Mouse (Mus musculus) hindbrain, embryonic 14.5 days (tissue): ENCODE data around the gene Gm38394. TPM values are rescaled to one million over a fixed set of nuclear protein-coding genes. Genes with fewer than 3 reads are reported as not detected.
"Not testable (repeated sequence)": the region's sequence is repeated elsewhere in the genome, so short reads cannot be mapped to it uniquely, and the experiment has no call there.

Experiments used
- ATAC-seq: fragments of 200-750 bp; cut with Nextera tagmentation; 2 replicates; pipeline ENCODE4 v1.8.0; 2017; ENCODE audit warnings: moderate number of reproducible peaks, mild to moderate bottlenecking, moderate TSS enrichment, moderate library complexity; ENCODE audit not compliant: low FRiP score
- DNase-seq: peaks from one replicate; pipeline ENCODE4 v3.0.0-alpha.2; 2015; ENCODE audit warnings: low spot score
- H3K27ac ChIP-seq: fragments of 300-500 bp; sonication (generic); 2 replicates; pipeline ENCODE4 v1.5.1; 2014; ENCODE audit warnings: mild to moderate bottlenecking, moderate library complexity
- H3K27me3 ChIP-seq: fragments of 300-500 bp; sonication (generic); 2 replicates; pipeline ENCODE4 v1.6.1; 2014; ENCODE audit warnings: mild to moderate bottlenecking, low read length, mixed read lengths; ENCODE audit not compliant: control insufficient read depth, insufficient read depth
- H3K36me3 ChIP-seq: fragments of 300-500 bp; sonication (generic); replicated peaks from 2 replicates; pipeline ENCODE4 v1.6.1; 2014; ENCODE audit not compliant: control insufficient read depth, insufficient read depth
- H3K4me1 ChIP-seq: fragments of 300-500 bp; sonication (generic); replicated peaks from 2 replicates; pipeline ENCODE4 v1.6.1; 2014; ENCODE audit warnings: antibody characterized with exemption, low read length, mixed read lengths; ENCODE audit not compliant: control insufficient read depth, insufficient read depth
- H3K4me2 ChIP-seq: fragments of 300-500 bp; sonication (generic); replicated peaks from 2 replicates; pipeline ENCODE4 v1.6.1; 2014; ENCODE audit warnings: mild to moderate bottlenecking, moderate library complexity
- H3K4me3 ChIP-seq: fragments of 300-500 bp; sonication (generic); replicated peaks from 2 replicates; pipeline ENCODE4 v1.5.1; 2014; ENCODE audit warnings: mild to moderate bottlenecking, low read length
- H3K9ac ChIP-seq: fragments of 300-500 bp; sonication (generic); 2 replicates; pipeline ENCODE4 v1.6.1; 2014
- H3K9me3 ChIP-seq: fragments of 300-500 bp; sonication (generic); 2 replicates; pipeline ENCODE4 v1.6.1; 2016; ENCODE audit warnings: low read length; ENCODE audit not compliant: control insufficient read depth
- WGBS: fragments of 180-500 bp; shearing (Covaris S2); extraction: QIAGEN DNeasy Blood & Tissue Kit; methylation state at CpG from one replicate; pipeline ENCODE4 v1.1.7; 2014; 5-methylcytosine and 5-hydroxymethylcytosine counted together
- polyA plus RNA-seq: library from polyadenylated mRNA; unstranded; fragments of >200 nt; fragmentation: Nextera tagmentation; extraction: Ambion mirVana; gene quantifications from 2 replicates; pipeline ENCODE4 v1.2.1, GENCODE M21; 2014

The Gm38394 gene
- polyA plus RNA-seq: 5.3 and 5.6 TPM in 2 replicates

- Histone ChIP-seq H3K36me3 (peaks cover 33% of the 10 kb centered on the region), H3K4me2 (peak within 1 kb of the TSS; percentile 87), H3K27ac (peak within 1 kb of the TSS; percentile 89), H3K4me3 (peak within 1 kb of the TSS; percentile 74), H3K27me3 (no peaks in the 10 kb centered on the region), H3K9me3 (no peaks in the 10 kb centered on the region), H3K9ac (peak within 1 kb of the TSS; percentile 82), H3K4me1 (peaks cover 42% of the 10 kb centered on the region)
- peak; percentile 95 for DNase-seq
- peak; percentile 98 for ATAC-seq
- 3% methylated on average over 26 of the region's 26 CpGs for WGBS
These were observed at the start of gene Gm38394 for GRCm38 (mm10) chr1:133661203-133661933. TSS of gene Gm38394 (minus strand) at chr1:133661318.

DNA sequence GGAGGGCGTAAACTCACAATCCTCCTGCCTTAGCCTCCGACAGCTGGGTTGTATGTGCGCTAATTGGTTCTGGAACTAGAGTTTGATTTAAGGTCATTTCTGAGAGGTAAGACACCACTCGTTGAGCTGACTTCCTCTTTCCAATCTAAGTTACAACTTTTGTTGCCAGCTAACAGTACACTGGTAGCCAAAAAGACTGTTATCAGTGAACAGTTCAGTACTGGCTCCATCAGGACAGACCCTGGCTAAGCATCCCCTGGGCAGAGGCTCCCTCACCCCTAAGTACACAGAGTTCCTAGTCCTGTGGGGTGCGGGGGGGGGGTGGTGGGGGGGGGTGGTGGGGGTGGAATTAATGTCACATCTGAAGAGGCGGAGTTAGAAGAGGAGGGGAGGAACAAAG lies 49.8 kb upstream of the Gm38394 start:
- Histone ChIP-seq H3K4me1 (peaks cover 10% of the 10 kb centered on the region; the same call in 1 of the 2 replicates), H3K9me3 (no peaks in the 10 kb centered on the region), H3K4me3 (no peak overlapping the region), H3K9ac (no peak overlapping the region), H3K36me3 (0 out of 2 replicates have a peak, but pooled peaks cover 10% of the 10 kb centered on the region), H3K27me3 (no peaks in the 10 kb centered on the region), H3K4me2 (no peak overlapping the region), H3K27ac (no peak overlapping the region)
- no peak for ATAC-seq
- DNase-seq: no peak
- 40% methylated on average over 6 of the region's 6 CpGs for WGBS

- Histone ChIP-seq H3K9me3 (no peaks in the 10 kb centered on the region), H3K9ac (no peak overlapping the region), H3K27me3 (no peaks in the 10 kb centered on the region), H3K36me3 (0 out of 2 replicates have a peak, but pooled peaks cover 3% of the 10 kb centered on the region), H3K27ac (no peak overlapping the region), H3K4me1 (peaks cover 10% of the 10 kb centered on the region; the same call in 1 of the 2 replicates), H3K4me2 (no peak overlapping the region), H3K4me3 (no peak overlapping the region)
- no peak for DNase-seq
- ATAC-seq: no peak
- WGBS: 83% methylated on average over 3 of the region's 3 CpGs
These were observed 48.2 kb upstream of the Gm38394 start for GRCm38 (mm10) chr1:133709292-133709691.

DNA sequence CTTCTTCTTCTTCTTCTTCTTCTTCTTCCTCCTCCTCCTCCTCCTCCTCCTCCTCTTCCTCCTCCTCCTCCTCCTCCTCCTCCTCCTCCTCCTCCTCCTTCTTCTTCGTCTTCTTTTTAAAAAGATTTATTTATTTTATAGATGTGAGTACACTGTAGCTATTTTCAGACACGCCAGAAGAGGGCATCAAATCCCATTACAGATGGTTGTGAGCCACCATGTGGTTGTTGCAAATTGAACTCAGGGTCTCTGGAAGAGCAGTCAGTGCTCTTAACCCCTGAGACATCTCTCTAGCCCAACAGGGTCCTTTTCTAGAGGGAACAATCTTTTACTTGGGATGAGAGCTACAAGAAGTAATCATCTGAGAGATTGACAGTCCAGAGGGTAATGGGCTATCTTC lies 40.7 kb upstream of the Gm38394 start:
- not testable (repeated sequence) for H3K27me3 ChIP-seq, H3K27ac ChIP-seq, DNase-seq, H3K4me1 ChIP-seq, ATAC-seq, H3K4me3 ChIP-seq, H3K4me2 ChIP-seq, H3K36me3 ChIP-seq, H3K9me3 ChIP-seq, H3K9ac ChIP-seq
- 17% methylated on average over 1 of the region's 2 CpGs for WGBS

GRCm38 (mm10) chr1:133697935-133698620 lies 37.0 kb upstream of the Gm38394 start:
- H3K4me3 ChIP-seq: no peak overlapping the region
- DNase-seq (no peak), ATAC-seq (no peak)
- H3K27ac ChIP-seq: no peak overlapping the region
- no peaks in the 10 kb centered on the region for H3K9me3 ChIP-seq
- H3K27me3 ChIP-seq: no peaks in the 10 kb centered on the region
- 0 out of 2 replicates have a peak, but pooled peaks cover 5% of the 10 kb centered on the region for H3K4me1 ChIP-seq
- no peak overlapping the region for H3K9ac ChIP-seq
- H3K36me3 ChIP-seq: no peaks in the 10 kb centered on the region
- 94% methylated on average over 12 of the region's 12 CpGs for WGBS
- H3K4me2 ChIP-seq: no peak overlapping the region

DNA sequence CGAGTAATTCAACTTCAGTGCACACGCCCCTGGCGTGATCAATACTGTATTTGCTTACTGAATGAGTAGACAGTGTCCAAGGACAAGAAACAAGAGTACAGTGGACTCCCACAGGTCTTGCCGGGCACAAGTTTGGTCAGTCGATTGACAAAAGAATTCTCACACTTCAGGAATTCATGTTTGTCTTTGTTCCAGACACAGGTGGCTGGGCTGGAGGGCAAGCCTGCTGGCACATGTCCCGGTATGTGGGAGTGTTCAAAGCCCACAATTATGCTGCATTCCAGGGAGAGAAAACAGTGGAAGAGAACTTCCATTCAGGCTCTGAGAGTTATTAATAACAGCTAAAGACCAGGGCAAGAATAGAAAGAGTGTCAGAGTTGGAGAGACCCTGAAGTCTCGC lies 34.8 kb upstream of the Gm38394 start:
- no peak overlapping the region for H3K9ac ChIP-seq
- H3K27ac ChIP-seq: no peak overlapping the region
- 0 out of 2 replicates have a peak, but pooled peaks cover 5% of the 10 kb centered on the region for H3K4me1 ChIP-seq
- WGBS: 19% methylated on average over 7 of the region's 7 CpGs
- DNase-seq: peak; percentile 28
- H3K4me3 ChIP-seq: no peak overlapping the region
- H3K9me3 ChIP-seq: no peaks in the 10 kb centered on the region
- no peak for ATAC-seq
- no peak overlapping the region for H3K4me2 ChIP-seq
- H3K36me3 ChIP-seq: no peaks in the 10 kb centered on the region
- H3K27me3 ChIP-seq: no peaks in the 10 kb centered on the region

GRCm38 (mm10) chr1:133694876-133695275 lies 33.8 kb upstream of the Gm38394 start:
- Histone ChIP-seq H3K4me3 (no peak overlapping the region), H3K27me3 (no peaks in the 10 kb centered on the region), H3K9me3 (no peaks in the 10 kb centered on the region), H3K9ac (no peak overlapping the region), H3K36me3 (no peaks in the 10 kb centered on the region), H3K27ac (no peak overlapping the region), H3K4me1 (0 out of 2 replicates have a peak, but pooled peaks cover 5% of the 10 kb centered on the region), H3K4me2 (no peak overlapping the region)
- DNase-seq (no peak), ATAC-seq (no peak)
- 95% methylated on average over 1 of the region's 1 CpGs for WGBS

DNA sequence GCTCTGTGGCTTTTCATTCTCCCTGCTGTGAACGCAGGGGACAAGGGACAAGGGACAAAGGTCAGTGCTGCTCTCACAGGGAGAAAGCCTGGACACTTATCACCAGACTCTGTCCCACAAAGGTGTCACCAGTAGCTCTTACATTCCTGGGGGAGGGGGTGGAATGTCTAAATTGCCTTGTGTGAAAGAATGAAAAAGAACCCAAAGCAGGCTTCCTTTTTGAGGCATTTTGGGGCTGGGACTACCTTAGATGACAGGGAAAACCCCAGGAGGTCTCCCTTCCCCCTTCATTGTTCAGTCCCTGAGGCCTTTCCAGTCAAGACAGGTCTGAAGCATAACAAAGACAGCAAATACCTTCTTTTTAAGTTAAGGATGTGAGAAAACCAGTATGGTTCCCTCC lies 33.2 kb upstream of the Gm38394 start:
- H3K4me3 ChIP-seq: no peak overlapping the region
- no peaks in the 10 kb centered on the region for H3K9me3 ChIP-seq
- no peak for DNase-seq
- no peaks in the 10 kb centered on the region for H3K27me3 ChIP-seq
- WGBS: 5% methylated on average over 1 of the region's 1 CpGs
- no peak for ATAC-seq
- H3K36me3 ChIP-seq: no peaks in the 10 kb centered on the region
- 0 out of 2 replicates have a peak, but pooled peaks cover 5% of the 10 kb centered on the region for H3K4me1 ChIP-seq
- H3K9ac ChIP-seq: no peak overlapping the region
- H3K4me2 ChIP-seq: no peak overlapping the region
- no peak overlapping the region for H3K27ac ChIP-seq

GRCm38 (mm10) chr1:133693536-133694114 lies 32.5 kb upstream of the Gm38394 start:
- Histone ChIP-seq H3K27me3 (no peaks in the 10 kb centered on the region), H3K4me1 (0 out of 2 replicates have a peak, but pooled peaks cover 5% of the 10 kb centered on the region), H3K27ac (no peak overlapping the region), H3K9me3 (no peaks in the 10 kb centered on the region), H3K4me3 (no peak overlapping the region), H3K36me3 (no peaks in the 10 kb centered on the region), H3K4me2 (no peak overlapping the region), H3K9ac (no peak overlapping the region)
- WGBS: 70% methylated on average over 11 of the region's 11 CpGs
- DNase-seq: no peak
- no peak for ATAC-seq
